Mouse (Mus musculus): ENCODE results near the gene Dnal1. TPM values are rescaled to one million over a fixed set of nuclear protein-coding genes. Genes with fewer than 3 reads are reported as not detected.

The Dnal1 gene
- polyA plus RNA-seq, 1 experiment from 2014 or later: 7.5 TPM

- no peak for ATAC-seq (ENCODE audit: insufficient number of reproducible peaks, insufficient read depth, low FRiP score, low TSS enrichment)
- WGBS: 88% methylated on average over 8 of the region's 8 CpGs
- Histone ChIP-seq H3K4me3 (no peak overlapping the region), H3K9ac (no peak overlapping the region), H3K27ac (no peak overlapping the region), H3K36me3 (peaks cover 39% of the 10 kb centered on the region), H3K4me2 (replicated peaks) (no peak overlapping the region), H3K4me1 (no peaks in the 10 kb centered on the region), H3K9me3 (no peaks in the 10 kb centered on the region), H3K27me3 (no peaks in the 10 kb centered on the region)
These were observed 15.8 kb downstream of the Dnal1 start for GRCm38 (mm10) chr12:84129931-84130330.

GRCm38 (mm10) chr12:84132265-84132664 lies 18.1 kb downstream of the Dnal1 start:
- peaks cover 38% of the 10 kb centered on the region for H3K36me3 ChIP-seq
- 70% methylated on average over 3 of the region's 3 CpGs for WGBS
- no peak overlapping the region for H3K4me2 ChIP-seq (replicated peaks)
- no peak for ATAC-seq (ENCODE audit: insufficient number of reproducible peaks, insufficient read depth, low FRiP score, low TSS enrichment)
- H3K4me3 ChIP-seq: no peak overlapping the region
- H3K27me3 ChIP-seq: no peaks in the 10 kb centered on the region
- no peak overlapping the region for H3K27ac ChIP-seq
- no peaks in the 10 kb centered on the region for H3K9me3 ChIP-seq
- no peak overlapping the region for H3K9ac ChIP-seq
- H3K4me1 ChIP-seq: no peaks in the 10 kb centered on the region

GRCm38 (mm10) chr12:84137131-84137530 lies 23.0 kb downstream of the Dnal1 start:
- Histone ChIP-seq H3K9ac (no peak overlapping the region), H3K4me3 (no peak overlapping the region), H3K36me3 (peaks cover 31% of the 10 kb centered on the region), H3K9me3 (no peaks in the 10 kb centered on the region), H3K27ac (no peak overlapping the region), H3K4me2 (replicated peaks) (no peak overlapping the region), H3K4me1 (no peaks in the 10 kb centered on the region), H3K27me3 (no peaks in the 10 kb centered on the region)
- WGBS: 90% methylated on average over 7 of the region's 7 CpGs
- ATAC-seq (ENCODE audit: insufficient number of reproducible peaks, insufficient read depth, low FRiP score, low TSS enrichment): no peak

GRCm38 (mm10) chr12:84140135-84140534 lies 26.0 kb downstream of the Dnal1 start:
- 62% methylated on average over 4 of the region's 4 CpGs for WGBS

GRCm38 (mm10) chr12:84141271-84141670 lies 27.1 kb downstream of the Dnal1 start:
- 81% methylated on average over 4 of the region's 4 CpGs for WGBS
- Histone ChIP-seq H3K4me3 (no peak overlapping the region), H3K36me3 (peaks cover 30% of the 10 kb centered on the region), H3K9ac (no peak overlapping the region), H3K4me2 (replicated peaks) (no peak overlapping the region), H3K27ac (no peak overlapping the region), H3K27me3 (no peaks in the 10 kb centered on the region), H3K4me1 (no peaks in the 10 kb centered on the region), H3K9me3 (no peaks in the 10 kb centered on the region)
- ATAC-seq (ENCODE audit: insufficient number of reproducible peaks, insufficient read depth, low FRiP score, low TSS enrichment): no peak

More at GRCm38 (mm10) chr12:84140135-84140534, 26.0 kb downstream of the Dnal1 start:
- Histone ChIP-seq H3K27me3 (no peaks in the 10 kb centered on the region), H3K4me3 (no peak overlapping the region), H3K9me3 (no peaks in the 10 kb centered on the region), H3K4me1 (no peaks in the 10 kb centered on the region), H3K27ac (no peak overlapping the region), H3K4me2 (replicated peaks) (no peak overlapping the region), H3K9ac (no peak overlapping the region), H3K36me3 (peaks cover 30% of the 10 kb centered on the region)
- no peak for ATAC-seq (ENCODE audit: insufficient number of reproducible peaks, insufficient read depth, low FRiP score, low TSS enrichment)

GRCm38 (mm10) chr12:84142281-84143050 lies 28.3 kb downstream of the Dnal1 start:
- H3K27ac ChIP-seq: no peak overlapping the region
- no peaks in the 10 kb centered on the region for H3K27me3 ChIP-seq
- H3K4me3 ChIP-seq: no peak overlapping the region
- ATAC-seq (ENCODE audit: insufficient number of reproducible peaks, insufficient read depth, low FRiP score, low TSS enrichment): no peak
- no peak overlapping the region for H3K9ac ChIP-seq
- H3K36me3 ChIP-seq: peaks cover 19% of the 10 kb centered on the region
- 52% methylated on average over 14 of the region's 14 CpGs for WGBS
- no peaks in the 10 kb centered on the region for H3K9me3 ChIP-seq
- no peaks in the 10 kb centered on the region for H3K4me1 ChIP-seq
- no peak overlapping the region for H3K4me2 ChIP-seq (replicated peaks)

- no peaks in the 10 kb centered on the region for H3K9me3 ChIP-seq
- H3K4me1 ChIP-seq: peaks cover 8% of the 10 kb centered on the region; the same call in 1 of the 2 replicates
- H3K36me3 ChIP-seq: peaks cover 21% of the 10 kb centered on the region
- H3K27ac ChIP-seq: no peak within 1 kb of the TSS
- H3K4me2 ChIP-seq (replicated peaks): peak within 1 kb of the TSS; percentile 97
- WGBS: 1% methylated on average over 50 of the region's 50 CpGs
- H3K27me3 ChIP-seq: no peaks in the 10 kb centered on the region
- peak within 1 kb of the TSS; percentile 50 for H3K4me3 ChIP-seq
- peak within 1 kb of the TSS; percentile 64 for H3K9ac ChIP-seq
- peak; percentile 79 for ATAC-seq (ENCODE audit: insufficient number of reproducible peaks, insufficient read depth, low FRiP score, low TSS enrichment)
These were observed 33.9 kb downstream of the Dnal1 start, which contains the start of gene Pnma1 for GRCm38 (mm10) chr12:84147954-84148621. Pnma1 (minus strand) TSS chr12:84148489.

GRCm38 (mm10) chr12:84148622-84149012 lies 34.5 kb downstream of the Dnal1 start:
- peaks cover 25% of the 10 kb centered on the region for H3K36me3 ChIP-seq
- H3K4me1 ChIP-seq: peaks cover 8% of the 10 kb centered on the region; the same call in 1 of the 2 replicates
- H3K4me2 ChIP-seq (replicated peaks): peak overlapping the region; percentile 97
- H3K4me3 ChIP-seq: peak overlapping the region; percentile 50
- ATAC-seq (ENCODE audit: insufficient number of reproducible peaks, insufficient read depth, low FRiP score, low TSS enrichment): no peak
- H3K9me3 ChIP-seq: no peaks in the 10 kb centered on the region
- H3K27ac ChIP-seq: no peak overlapping the region
- H3K27me3 ChIP-seq: no peaks in the 10 kb centered on the region
- no peak overlapping the region for H3K9ac ChIP-seq
- 16% methylated on average over 10 of the region's 10 CpGs for WGBS

- Histone ChIP-seq H3K9ac (no peak overlapping the region), H3K27ac (no peak overlapping the region), H3K27me3 (no peaks in the 10 kb centered on the region), H3K4me3 (no peak overlapping the region), H3K4me2 (replicated peaks) (no peak overlapping the region), H3K36me3 (peaks cover 35% of the 10 kb centered on the region), H3K4me1 (peaks cover 8% of the 10 kb centered on the region; the same call in 1 of the 2 replicates), H3K9me3 (no peaks in the 10 kb centered on the region)
- no peak for ATAC-seq (ENCODE audit: insufficient number of reproducible peaks, insufficient read depth, low FRiP score, low TSS enrichment)
- 87% methylated on average over 15 of the region's 15 CpGs for WGBS
These were observed 35.8 kb downstream of the Dnal1 start for GRCm38 (mm10) chr12:84149971-84150370.

GRCm38 (mm10) chr12:84150976-84151375 lies 36.8 kb downstream of the Dnal1 start:
- no peak overlapping the region for H3K27ac ChIP-seq
- H3K4me3 ChIP-seq: no peak overlapping the region
- H3K4me2 ChIP-seq (replicated peaks): no peak overlapping the region
- no peaks in the 10 kb centered on the region for H3K9me3 ChIP-seq
- no peak for ATAC-seq (ENCODE audit: insufficient number of reproducible peaks, insufficient read depth, low FRiP score, low TSS enrichment)
- WGBS: 61% methylated on average over 6 of the region's 6 CpGs
- peaks cover 8% of the 10 kb centered on the region; the same call in 1 of the 2 replicates for H3K4me1 ChIP-seq
- peaks cover 43% of the 10 kb centered on the region for H3K36me3 ChIP-seq
- no peaks in the 10 kb centered on the region for H3K27me3 ChIP-seq
- no peak overlapping the region for H3K9ac ChIP-seq

- peaks cover 53% of the 10 kb centered on the region for H3K36me3 ChIP-seq
These were observed 37.7 kb downstream of the Dnal1 start for GRCm38 (mm10) chr12:84151911-84152310.

More at GRCm38 (mm10) chr12:84151911-84152310, 37.7 kb downstream of the Dnal1 start:
- no peak overlapping the region for H3K27ac ChIP-seq
- no peak overlapping the region for H3K4me2 ChIP-seq (replicated peaks)
- WGBS: 90% methylated on average over 10 of the region's 10 CpGs
- no peak overlapping the region for H3K4me3 ChIP-seq
- H3K27me3 ChIP-seq: no peaks in the 10 kb centered on the region
- H3K9ac ChIP-seq: no peak overlapping the region
- no peak for ATAC-seq (ENCODE audit: insufficient number of reproducible peaks, insufficient read depth, low FRiP score, low TSS enrichment)
- H3K4me1 ChIP-seq: peaks cover 8% of the 10 kb centered on the region; the same call in 1 of the 2 replicates
- no peaks in the 10 kb centered on the region for H3K9me3 ChIP-seq

Data from embryonic facial prominence, embryonic 12.5 days (tissue).